Mouse (Mus musculus): ENCODE results near the gene Cd72. TPM values are rescaled to one million over a fixed set of nuclear protein-coding genes. Genes with fewer than 3 reads are reported as not detected.

Cd72 gene
- polyA plus RNA-seq, 1 experiment: 1.8 TPM

DNA sequence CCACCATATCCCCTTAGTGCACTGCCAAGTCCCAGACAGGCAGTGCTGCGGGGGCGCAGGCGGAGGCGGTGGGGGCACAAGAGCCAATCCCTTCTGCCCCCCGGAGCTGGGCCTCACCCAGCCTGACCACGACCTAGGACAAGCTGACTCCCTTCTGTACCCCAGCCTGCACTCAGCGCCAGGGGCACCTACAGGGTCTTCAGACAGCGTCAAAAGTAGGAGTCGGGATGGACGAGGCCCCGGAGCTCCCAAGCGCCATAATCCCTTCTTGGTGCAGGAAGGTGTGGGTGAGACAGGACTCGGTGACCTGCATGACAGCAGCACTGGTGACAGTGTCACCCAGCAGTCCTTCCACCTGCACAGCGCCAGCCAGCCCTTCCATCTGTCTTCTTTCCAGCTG, 39.7 kb downstream of the Cd72 start:
- Histone ChIP-seq H3K4me3 (ENCODE audit: insufficient read depth, low read length) (no peak overlapping the region), H3K4me1 (ENCODE audit: control insufficient read depth, insufficient read depth, low read length) (peaks cover 2% of the 10 kb centered on the region; the same call in 1 of the 2 replicates), H3K27ac (ENCODE audit: insufficient read depth, low read length) (no peak overlapping the region)
- TF ChIP-seq CTCF (IDR thresholded peaks at IDR 0.05; ENCODE audit: extremely low read depth, insufficient read depth, low read length) (no peak), POLR2A (IDR thresholded peaks at IDR 0.05; ENCODE audit: extremely low read depth, insufficient read depth, low read length) (no peak)

DNA sequence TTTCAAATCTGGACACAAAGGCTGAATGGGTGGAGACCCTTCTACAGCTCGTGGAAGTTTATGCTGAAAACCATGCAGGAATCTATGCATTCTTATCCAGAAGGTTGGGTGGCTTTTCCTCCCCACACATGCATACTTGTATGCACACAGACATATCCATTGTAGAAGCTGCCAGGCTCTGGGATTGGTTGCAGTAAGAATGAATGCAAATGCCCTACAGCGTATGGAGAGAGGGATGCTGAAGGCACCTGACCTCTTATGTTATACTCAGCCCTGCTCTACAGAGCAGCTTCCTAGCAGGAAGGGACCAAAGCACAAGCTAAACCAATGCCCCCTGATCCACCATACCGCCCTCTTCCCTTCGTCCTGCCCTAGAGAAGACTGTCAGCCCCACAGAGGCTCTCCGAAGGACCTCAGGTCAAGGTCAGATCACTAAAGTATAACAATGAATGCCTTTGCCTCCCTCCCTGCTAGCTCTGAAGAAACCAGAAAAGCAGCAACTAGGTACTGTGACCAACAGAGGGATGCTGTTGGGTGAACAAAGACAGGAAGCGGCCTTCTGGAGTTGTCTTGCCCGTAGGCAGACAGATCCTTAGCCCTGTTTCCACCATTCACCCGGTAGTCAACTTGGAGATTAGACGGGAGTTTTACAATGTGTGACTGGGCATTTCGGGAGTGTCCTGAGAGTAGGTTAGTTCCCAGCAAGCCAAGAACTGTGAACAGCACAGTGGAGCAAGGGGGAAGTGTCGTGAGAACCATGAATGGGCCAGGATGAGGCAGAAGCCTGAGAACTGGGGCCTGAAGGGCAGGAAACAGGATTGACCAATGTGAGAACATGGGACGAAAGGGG, 47.1 kb downstream of the Cd72 start:
- peak overlapping the region; percentile 47 for H3K4me3 ChIP-seq (ENCODE audit: insufficient read depth, low read length)
- TF ChIP-seq POLR2A (IDR thresholded peaks at IDR 0.05; ENCODE audit: extremely low read depth, insufficient read depth, low read length): no peak
- no peak for TF ChIP-seq CTCF (IDR thresholded peaks at IDR 0.05; ENCODE audit: extremely low read depth, insufficient read depth, low read length)
- peak overlapping the region; percentile 83 for H3K27ac ChIP-seq (ENCODE audit: insufficient read depth, low read length)
- peaks cover 2% of the 10 kb centered on the region; the same call in 1 of the 2 replicates for H3K4me1 ChIP-seq (ENCODE audit: control insufficient read depth, insufficient read depth, low read length)

DNA sequence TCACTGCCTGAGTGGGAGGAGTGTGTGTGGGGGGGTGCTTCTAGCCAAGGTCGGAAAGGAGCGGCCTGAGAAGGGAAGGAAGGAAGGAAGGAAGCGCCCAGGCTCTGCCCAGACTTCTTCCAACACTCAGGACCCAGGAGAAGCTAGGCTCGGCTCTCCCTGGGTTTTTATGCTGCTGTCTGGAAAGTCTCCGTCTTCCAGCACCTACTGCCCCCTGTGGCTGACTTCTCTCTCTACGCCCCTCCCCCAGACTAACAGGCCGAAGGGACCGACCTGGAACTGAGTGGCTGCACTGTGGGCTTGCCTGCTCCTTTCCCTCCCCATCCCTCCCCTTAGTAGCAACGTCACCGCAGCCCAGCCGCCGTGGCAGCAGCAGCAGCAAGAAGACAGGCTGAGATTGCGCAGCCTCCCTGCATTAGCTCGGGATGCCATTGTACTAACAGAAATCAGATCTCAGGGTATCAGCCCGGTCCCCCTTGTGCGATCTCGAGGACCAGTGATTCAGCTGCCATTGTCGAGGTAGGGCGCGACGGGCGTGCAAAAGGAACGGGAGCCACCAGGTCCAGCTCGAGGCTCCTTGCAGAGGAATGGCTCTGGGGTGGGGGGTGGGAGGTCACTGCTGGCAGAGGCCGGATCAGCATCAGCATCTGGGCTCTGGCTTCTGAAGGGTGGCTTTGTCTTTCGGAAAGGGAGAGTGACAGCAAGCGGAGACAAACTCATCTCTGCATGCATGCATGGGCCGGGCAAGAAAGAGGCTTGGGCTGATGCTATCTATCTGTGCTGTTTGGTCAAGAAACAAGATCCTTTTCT, 48.1 kb downstream of the Cd72 start:
- TF ChIP-seq POLR2A (IDR thresholded peaks at IDR 0.05; ENCODE audit: extremely low read depth, insufficient read depth, low read length): peak; percentile 88
- peak; percentile 31; the same call in 1 of the 2 replicates for TF ChIP-seq CTCF (IDR thresholded peaks at IDR 0.05; ENCODE audit: extremely low read depth, insufficient read depth, low read length)
- H3K4me3 ChIP-seq (ENCODE audit: insufficient read depth, low read length): peak overlapping the region; percentile 47
- peaks cover 4% of the 10 kb centered on the region; the same call in 1 of the 2 replicates for H3K4me1 ChIP-seq (ENCODE audit: control insufficient read depth, insufficient read depth, low read length)
- peak overlapping the region; percentile 83 for H3K27ac ChIP-seq (ENCODE audit: insufficient read depth, low read length)

DNA sequence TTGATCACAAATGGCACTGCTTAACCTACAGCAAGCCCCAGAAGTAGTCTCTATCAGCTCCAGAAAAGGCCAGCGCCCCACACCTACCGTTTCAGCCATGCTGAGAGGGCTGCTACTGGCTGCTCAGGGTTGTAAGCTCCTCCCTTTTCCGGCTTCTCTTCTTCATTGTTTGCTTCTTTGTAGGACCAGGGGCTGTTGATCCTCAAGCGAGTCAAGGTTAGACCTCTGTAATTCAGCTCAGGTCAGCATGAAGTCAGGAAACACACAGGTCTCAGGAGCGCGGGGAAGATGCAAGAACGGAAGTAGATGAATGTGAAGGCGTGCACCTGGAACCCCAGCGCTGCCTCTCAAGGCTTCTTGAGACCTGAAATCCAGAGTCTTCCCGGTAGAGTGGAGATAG, 49.7 kb downstream of the Cd72 start:
- peaks cover 12% of the 10 kb centered on the region for H3K4me1 ChIP-seq (ENCODE audit: control insufficient read depth, insufficient read depth, low read length)
- peak overlapping the region; percentile 30; the same call in 1 of the 2 replicates for H3K27ac ChIP-seq (ENCODE audit: insufficient read depth, low read length)
- TF ChIP-seq CTCF (IDR thresholded peaks at IDR 0.05; ENCODE audit: extremely low read depth, insufficient read depth, low read length) (no peak), POLR2A (IDR thresholded peaks at IDR 0.05; ENCODE audit: extremely low read depth, insufficient read depth, low read length) (no peak)
- H3K4me3 ChIP-seq (ENCODE audit: insufficient read depth, low read length): no peak overlapping the region

DNA sequence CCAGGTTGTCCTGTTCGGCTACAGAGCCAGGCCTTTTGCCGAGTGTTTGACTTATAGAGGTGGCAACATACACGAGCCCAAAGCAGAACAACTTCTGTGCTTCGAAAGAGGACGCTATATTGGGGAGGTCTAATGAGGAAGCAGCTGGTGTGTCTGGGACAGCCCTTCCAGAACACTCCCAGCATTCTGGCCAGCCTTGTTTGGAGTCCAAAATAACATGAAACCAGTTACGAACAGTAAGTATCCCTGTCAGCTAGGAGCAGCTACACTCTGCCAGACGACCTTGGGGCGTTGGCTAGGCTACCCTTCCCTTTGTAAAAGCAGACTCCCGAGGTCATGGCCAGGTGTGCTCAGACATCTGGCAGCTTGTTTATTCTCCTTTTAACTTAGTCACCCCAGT, 52.2 kb downstream of the Cd72 start:
- no peak overlapping the region for H3K27ac ChIP-seq (ENCODE audit: insufficient read depth, low read length)
- no peak overlapping the region for H3K4me3 ChIP-seq (ENCODE audit: insufficient read depth, low read length)
- no peak for TF ChIP-seq POLR2A (IDR thresholded peaks at IDR 0.05; ENCODE audit: extremely low read depth, insufficient read depth, low read length)
- peaks cover 25% of the 10 kb centered on the region for H3K4me1 ChIP-seq (ENCODE audit: control insufficient read depth, insufficient read depth, low read length)

DNA sequence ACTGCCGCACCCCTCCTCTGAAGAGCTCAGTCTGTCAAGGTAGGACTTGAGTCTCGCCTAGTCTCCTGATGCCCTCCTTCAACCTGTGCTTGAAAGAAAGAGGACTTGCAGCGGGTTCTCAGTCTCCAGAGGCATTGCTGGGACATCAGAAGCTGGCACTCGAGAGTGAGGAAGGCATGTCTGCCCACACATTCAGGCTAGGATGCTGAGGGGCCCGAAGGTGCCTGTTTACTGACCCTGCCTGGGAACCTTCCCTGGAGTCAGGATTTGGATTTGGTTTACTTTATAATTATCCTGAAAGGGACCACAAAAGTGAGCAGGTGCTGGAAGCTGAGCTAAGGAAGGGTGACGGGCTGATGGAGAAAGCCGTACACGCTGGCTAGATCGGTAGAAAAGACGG, 52.9 kb downstream of the Cd72 start:
- H3K27ac ChIP-seq (ENCODE audit: insufficient read depth, low read length): no peak overlapping the region

DNA sequence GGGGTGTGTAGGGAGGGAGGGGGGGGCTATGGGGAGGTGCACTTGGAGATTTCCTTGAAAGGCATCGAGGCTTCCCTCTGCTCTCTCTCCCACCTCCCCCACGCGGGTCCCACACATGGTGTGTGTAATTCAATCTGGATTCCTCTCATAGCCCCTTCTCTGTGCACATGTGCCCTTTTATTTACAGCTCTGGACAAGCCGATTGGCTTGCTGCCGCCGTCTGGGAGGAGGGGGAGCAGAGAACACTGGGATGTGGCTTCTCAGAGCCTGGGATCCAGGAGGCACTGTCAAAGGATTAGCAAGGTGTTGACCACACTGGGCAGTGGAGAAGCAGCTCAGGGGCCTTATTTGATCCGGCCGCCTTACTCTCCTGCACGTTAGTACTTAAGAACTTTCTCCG, 53.5 kb downstream of the Cd72 start:
- TF ChIP-seq CTCF (IDR thresholded peaks at IDR 0.05; ENCODE audit: extremely low read depth, insufficient read depth, low read length) (no peak), POLR2A (IDR thresholded peaks at IDR 0.05; ENCODE audit: extremely low read depth, insufficient read depth, low read length) (no peak)
- no peak overlapping the region for H3K27ac ChIP-seq (ENCODE audit: insufficient read depth, low read length)

More for the DNA sequence above, 52.9 kb downstream of the Cd72 start:
- Histone ChIP-seq H3K4me1 (ENCODE audit: control insufficient read depth, insufficient read depth, low read length) (peaks cover 25% of the 10 kb centered on the region), H3K4me3 (ENCODE audit: insufficient read depth, low read length) (no peak overlapping the region)
- no peak for TF ChIP-seq POLR2A (IDR thresholded peaks at IDR 0.05; ENCODE audit: extremely low read depth, insufficient read depth, low read length)
- no peak for TF ChIP-seq CTCF (IDR thresholded peaks at IDR 0.05; ENCODE audit: extremely low read depth, insufficient read depth, low read length)

DNA sequence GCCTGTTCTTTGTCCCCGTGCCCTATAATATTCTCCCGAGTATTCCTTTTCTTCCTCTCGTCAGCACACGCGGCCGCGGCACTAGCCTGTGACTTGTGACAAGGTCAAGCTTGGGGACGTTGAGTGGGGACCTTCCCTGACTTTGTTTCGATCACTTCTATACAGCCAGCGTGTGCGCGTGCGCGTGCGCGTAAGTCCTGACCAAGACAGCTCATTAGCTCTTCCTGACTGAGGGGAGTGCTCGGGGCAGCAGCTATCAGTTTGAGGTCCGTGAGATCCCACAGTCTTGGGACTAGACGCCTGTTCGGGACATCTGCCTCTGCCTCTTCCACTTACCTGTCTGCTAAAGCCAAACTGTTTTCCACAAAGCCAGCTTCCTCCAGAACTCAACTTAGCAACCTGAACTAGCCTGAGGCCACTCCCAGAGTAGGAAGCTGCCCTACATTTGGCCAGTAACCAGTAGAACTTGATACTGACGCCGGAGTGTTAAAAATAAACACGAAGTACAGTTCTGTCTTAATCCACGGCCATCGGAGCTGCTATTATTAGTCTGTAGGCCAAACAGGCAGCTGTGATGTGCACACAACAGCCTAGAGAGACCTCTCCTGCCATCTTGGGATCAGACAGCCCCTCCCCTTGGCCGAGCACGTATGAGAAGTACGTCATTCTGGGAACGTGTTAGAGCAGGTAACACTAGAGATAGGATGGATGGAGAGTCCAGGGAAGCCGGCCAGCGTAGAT, 54.9 kb downstream of the Cd72 start:
- Histone ChIP-seq H3K4me3 (ENCODE audit: insufficient read depth, low read length) (no peak overlapping the region), H3K27ac (ENCODE audit: insufficient read depth, low read length) (peak overlapping the region; percentile 62), H3K4me1 (ENCODE audit: control insufficient read depth, insufficient read depth, low read length) (peaks cover 24% of the 10 kb centered on the region)
- TF ChIP-seq CTCF (IDR thresholded peaks at IDR 0.05; ENCODE audit: extremely low read depth, insufficient read depth, low read length) (no peak), POLR2A (IDR thresholded peaks at IDR 0.05; ENCODE audit: extremely low read depth, insufficient read depth, low read length) (no peak)

More for the DNA sequence above, 53.5 kb downstream of the Cd72 start:
- no peak overlapping the region for H3K4me3 ChIP-seq (ENCODE audit: insufficient read depth, low read length)
- H3K4me1 ChIP-seq (ENCODE audit: control insufficient read depth, insufficient read depth, low read length): peaks cover 25% of the 10 kb centered on the region

DNA sequence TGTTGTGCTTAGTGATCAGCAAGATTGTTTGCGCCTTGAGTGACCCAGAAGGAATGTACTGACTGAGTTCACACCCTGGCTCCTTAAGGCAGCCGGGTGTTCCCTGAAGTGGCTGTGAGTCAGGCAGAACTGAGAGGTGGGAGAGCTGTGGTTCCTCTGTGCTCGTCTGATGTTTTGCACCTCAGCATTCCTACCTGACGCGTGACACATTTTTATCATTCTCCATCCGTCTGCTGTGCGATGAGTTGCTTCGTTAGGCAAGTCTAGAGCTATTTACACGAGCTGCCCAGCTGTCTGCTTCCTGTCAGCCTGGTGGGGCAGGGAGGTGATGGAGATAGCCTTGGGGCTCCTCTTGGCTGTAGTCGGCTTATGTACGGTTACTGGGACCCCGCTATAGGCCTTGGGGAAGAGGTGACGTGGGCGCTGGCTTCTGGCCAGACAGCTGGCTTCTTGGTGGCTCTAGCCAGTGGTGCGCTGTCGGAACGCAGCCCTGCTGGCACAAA, 55.5 kb downstream of the Cd72 start:
- Histone ChIP-seq H3K4me1 (ENCODE audit: control insufficient read depth, insufficient read depth, low read length) (peaks cover 26% of the 10 kb centered on the region), H3K4me3 (ENCODE audit: insufficient read depth, low read length) (no peak overlapping the region), H3K27ac (ENCODE audit: insufficient read depth, low read length) (peak overlapping the region; percentile 62)
- no peak for TF ChIP-seq POLR2A (IDR thresholded peaks at IDR 0.05; ENCODE audit: extremely low read depth, insufficient read depth, low read length)
- TF ChIP-seq CTCF (IDR thresholded peaks at IDR 0.05; ENCODE audit: extremely low read depth, insufficient read depth, low read length): no peak
